Mouse (Mus musculus) olfactory bulb, adult 2 months (tissue): ENCODE measurements around the gene Fgfr2. TPM values are rescaled to one million over a fixed set of nuclear protein-coding genes. Genes with fewer than 3 reads are reported as not detected.
"Not testable (repeated sequence)": the region's sequence is repeated elsewhere in the genome, so short reads cannot be mapped to it uniquely, and the experiment has no call there.

ENCODE experiments used
- H3K27ac ChIP-seq: fragments of 200-500 bp; 2 replicates; pipeline ENCODE4 v1.5.1; 2012; ENCODE audit warnings: low read depth, low read length; ENCODE audit not compliant: insufficient read depth
- H3K4me1 ChIP-seq: fragments of 200-500 bp; 2 replicates; pipeline ENCODE4 v1.6.1; 2012; ENCODE audit warnings: low read length; ENCODE audit not compliant: control insufficient read depth, insufficient read depth
- H3K4me3 ChIP-seq: fragments of 200-500 bp; 2 replicates; pipeline ENCODE4 v1.5.1; 2012; ENCODE audit warnings: mild to moderate bottlenecking, low read depth, low read length, moderate library complexity; ENCODE audit not compliant: insufficient read depth
- CTCF ChIP-seq: fragments of 200-500 bp; IDR thresholded peaks from 2 replicates; pipeline ENCODE4 v1.5.1; 2012; ENCODE audit warnings: low read depth, mild to moderate bottlenecking, low read length, moderate library complexity; ENCODE audit not compliant: insufficient read depth
- POLR2A ChIP-seq: fragments of 200-500 bp; IDR thresholded peaks from 2 replicates; pipeline ENCODE4 v1.6.1; 2012; ENCODE audit warnings: mild to moderate bottlenecking, low read depth, low read length, moderate library complexity; ENCODE audit not compliant: insufficient read depth
- WGBS: fragments of 180-500 bp; shearing (Covaris S2); methylation state at CpG from one replicate; pipeline ENCODE4 v1.1.7; 2018; 5-methylcytosine and 5-hydroxymethylcytosine counted together
- polyA plus RNA-seq: library from polyadenylated mRNA; stranded (reverse); fragments of >200 nt; gene quantifications from 2 replicates; pipeline ENCODE4 v1.2.4, GENCODE M21; 2012; ENCODE audit warnings: low replicate concordance; ENCODE audit not compliant: missing spikeins, insufficient read depth, insufficient read length

Fgfr2 gene
- polyA plus RNA-seq, 1 experiment: not detected

GRCm38 (mm10) chr7:130141088-130141873 lies 2981.9 kb downstream of the Fgfr2 start:
- no peak overlapping the region for H3K27ac ChIP-seq
- 91% methylated on average over 3 of the region's 3 CpGs for WGBS
- TF ChIP-seq POLR2A: no peak
- TF ChIP-seq CTCF: no peak
- H3K4me3 ChIP-seq: no peak overlapping the region
- H3K4me1 ChIP-seq: peaks cover 10% of the 10 kb centered on the region

GRCm38 (mm10) chr7:130134924-130135365 lies 2988.2 kb downstream of the Fgfr2 start:
- Histone ChIP-seq H3K4me3 (no peak overlapping the region), H3K27ac (no peak overlapping the region), H3K4me1 (no peaks in the 10 kb centered on the region)
- 79% methylated on average over 3 of the region's 3 CpGs for WGBS
- no peak for TF ChIP-seq POLR2A
- TF ChIP-seq CTCF: no peak

- H3K4me3 ChIP-seq, H3K27ac ChIP-seq, H3K4me1 ChIP-seq: not testable (repeated sequence)
Measured at GRCm38 (mm10) chr7:130134428-130134827, 2988.7 kb downstream of the Fgfr2 start.

GRCm38 (mm10) chr7:130130226-130130625 lies 2992.9 kb downstream of the Fgfr2 start:
- 94% methylated on average over 5 of the region's 5 CpGs for WGBS
- TF ChIP-seq POLR2A (no peak), CTCF (no peak)
- H3K4me3 ChIP-seq: no peak overlapping the region
- peaks cover 3% of the 10 kb centered on the region; the same call in 1 of the 2 replicates for H3K4me1 ChIP-seq
- H3K27ac ChIP-seq: no peak overlapping the region

- Histone ChIP-seq H3K27ac (no peak overlapping the region), H3K4me1 (peaks cover 3% of the 10 kb centered on the region; the same call in 1 of the 2 replicates), H3K4me3 (no peak overlapping the region)
- WGBS: 54% methylated on average over 16 of the region's 16 CpGs
- TF ChIP-seq POLR2A (no peak), CTCF (no peak)
Measured at GRCm38 (mm10) chr7:130129359-130129960, 2993.7 kb downstream of the Fgfr2 start.

- TF ChIP-seq POLR2A (no peak), CTCF (no peak)
- WGBS: 32% methylated on average over 2 of the region's 2 CpGs
- H3K27ac ChIP-seq: no peak overlapping the region
- H3K4me1 ChIP-seq: peaks cover 6% of the 10 kb centered on the region; the same call in 1 of the 2 replicates
- no peak overlapping the region for H3K4me3 ChIP-seq
Measured at GRCm38 (mm10) chr7:130121507-130121906, 3001.6 kb downstream of the Fgfr2 start.

GRCm38 (mm10) chr7:130119466-130119865 lies 3003.7 kb downstream of the Fgfr2 start:
- TF ChIP-seq POLR2A: no peak
- Histone ChIP-seq H3K4me1 (peaks cover 6% of the 10 kb centered on the region; the same call in 1 of the 2 replicates), H3K4me3 (no peak overlapping the region), H3K27ac (no peak overlapping the region)
- 73% methylated on average over 6 of the region's 6 CpGs for WGBS

- Histone ChIP-seq H3K4me1 (peaks cover 6% of the 10 kb centered on the region; the same call in 1 of the 2 replicates), H3K4me3 (no peak overlapping the region), H3K27ac (no peak overlapping the region)
- WGBS: 78% methylated on average over 4 of the region's 4 CpGs
- no peak for TF ChIP-seq CTCF
- no peak for TF ChIP-seq POLR2A
Measured at GRCm38 (mm10) chr7:130118726-130119125, 3004.4 kb downstream of the Fgfr2 start.

- Histone ChIP-seq H3K27ac (no peak overlapping the region), H3K4me3 (no peak overlapping the region), H3K4me1 (peaks cover 6% of the 10 kb centered on the region; the same call in 1 of the 2 replicates)
- 34% methylated on average over 4 of the region's 4 CpGs for WGBS
- no peak for TF ChIP-seq CTCF
- no peak for TF ChIP-seq POLR2A
Measured at GRCm38 (mm10) chr7:130117466-130118123, 3005.6 kb downstream of the Fgfr2 start.
